Mouse (Mus musculus): ENCODE measurements around the gene Pdcd1lg2. TPM values are rescaled to one million over a fixed set of nuclear protein-coding genes. Genes with fewer than 3 reads are reported as not detected.

Pdcd1lg2 gene
- total RNA-seq (2023), result 0.29 and 0.54 TPM in 2 replicates

GRCm38 (mm10) chr19:29410619-29411018, at the start of gene Pdcd1lg2:
Gene Pdcd1lg2, plus strand, starts transcription at chr19:29410919.

DNA sequence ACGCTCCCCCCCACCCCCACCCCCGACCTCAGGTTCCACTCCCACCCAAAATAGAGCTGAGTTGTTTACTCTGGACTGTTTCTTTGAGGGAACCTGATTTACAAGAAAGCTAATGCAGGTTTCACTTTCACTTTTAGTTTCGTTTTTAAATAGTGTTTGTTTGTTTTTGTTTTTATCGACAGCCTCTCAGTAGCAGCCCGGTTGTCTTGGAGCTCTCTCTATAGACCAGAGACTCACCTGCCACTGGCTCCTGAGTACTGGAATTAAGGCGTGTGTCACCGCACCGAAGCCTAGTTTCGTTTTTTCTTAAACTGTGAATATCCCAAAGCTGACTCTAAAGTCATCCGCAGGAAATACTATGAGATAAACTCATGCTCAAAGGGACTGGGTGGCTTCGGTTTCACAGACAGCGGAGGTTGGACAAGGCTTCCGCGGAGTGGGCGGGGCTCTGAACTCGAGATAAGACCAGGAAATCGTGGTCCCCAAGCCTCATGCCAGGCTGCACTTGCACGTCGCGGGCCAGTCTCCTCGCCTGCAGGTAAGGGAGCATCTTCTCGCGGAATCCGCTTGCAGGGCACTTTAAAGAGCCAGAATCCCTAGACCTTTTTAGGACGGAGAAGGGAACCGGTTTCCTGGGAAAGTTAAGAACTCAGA, 43.6 kb upstream of the Pdcd1lg2 start, which contains the start of the genes Plgrkt and Cd274:
TSS of gene Plgrkt (minus strand) at position 422 of the 654 bp plus-strand sequence.
TSS of gene Cd274 (plus strand) at position 487 of the 654 bp plus-strand sequence.

Other genes starting within 250 kb of the Pdcd1lg2 start
- gene Jak2, start 159.1 kb upstream of the Pdcd1lg2 start, total RNA-seq (2023), result 43.0 and 46.1 TPM in 2 replicates
- 0.61 TPM in 1 of 2 replicates, not detected in the other for gene Insl6, start 85.6 kb upstream of the Pdcd1lg2 start, total RNA-seq (2023)
- not detected in 2 replicates for gene Rln1, start 76.2 kb upstream of the Pdcd1lg2 start, total RNA-seq (2023)
- gene Plgrkt, start 43.5 kb upstream of the Pdcd1lg2 start, total RNA-seq (2023), result 47.3 and 62.8 TPM in 2 replicates
- gene Cd274, start 43.5 kb upstream of the Pdcd1lg2 start, total RNA-seq (2023), result 15.1 and 24.4 TPM in 2 replicates
- gene Ric1, start 111.4 kb downstream of the Pdcd1lg2 start, total RNA-seq (2023), result 30.2 and 53.9 TPM in 2 replicates
- 33.5 and 39.3 TPM in 2 replicates for gene Ermp1, start 237.5 kb downstream of the Pdcd1lg2 start, total RNA-seq (2023)